Mouse (Mus musculus) testis, postnatal 10 days (tissue): ENCODE data around the gene Cd55.
A peak's percentile ranks its signal among the peaks of the same experiment; 100 is the strongest.
"Not testable (repeated sequence)": the region's sequence is repeated elsewhere in the genome, so short reads cannot be mapped to it uniquely, and the experiment has no call there.

Source experiments
- DNase-seq: peaks from one replicate; pipeline ENCODE4 v3.0.0; 2021; ENCODE audit warnings: low spot score

Gene Cd55

DNA sequence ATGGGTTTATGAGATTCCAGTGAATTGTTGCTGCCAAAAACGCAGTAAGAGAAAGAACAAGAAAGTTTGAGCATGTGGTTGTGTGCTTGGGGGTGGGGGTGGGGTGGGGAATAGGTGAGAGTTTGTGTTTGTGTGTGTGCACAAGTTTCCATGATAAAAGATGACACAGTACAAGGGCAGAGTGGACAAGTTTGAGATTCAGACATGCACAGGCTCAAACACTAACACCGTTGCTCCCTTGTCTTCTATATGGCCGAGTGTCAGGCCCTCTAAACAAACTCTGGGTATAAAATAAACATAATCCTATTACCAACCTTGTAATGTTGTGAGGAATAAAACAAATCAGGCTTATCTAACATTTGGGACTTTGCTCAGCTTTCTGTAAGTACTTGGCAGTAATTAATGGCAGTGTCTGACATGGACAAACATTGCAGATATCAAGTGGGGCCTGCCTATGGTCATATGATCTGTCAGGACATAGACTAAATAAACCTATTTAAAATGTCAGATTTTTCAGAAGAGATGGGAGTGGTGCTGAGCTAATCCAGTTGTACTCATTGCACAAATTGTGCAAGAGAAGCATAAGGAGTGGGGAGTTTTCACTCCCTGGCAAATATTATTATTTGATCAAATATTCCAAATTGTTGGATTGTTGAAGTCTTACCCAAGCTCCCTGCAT is 35.2 kb downstream of the Cd55 start:
- not testable (repeated sequence) for DNase-seq

DNA sequence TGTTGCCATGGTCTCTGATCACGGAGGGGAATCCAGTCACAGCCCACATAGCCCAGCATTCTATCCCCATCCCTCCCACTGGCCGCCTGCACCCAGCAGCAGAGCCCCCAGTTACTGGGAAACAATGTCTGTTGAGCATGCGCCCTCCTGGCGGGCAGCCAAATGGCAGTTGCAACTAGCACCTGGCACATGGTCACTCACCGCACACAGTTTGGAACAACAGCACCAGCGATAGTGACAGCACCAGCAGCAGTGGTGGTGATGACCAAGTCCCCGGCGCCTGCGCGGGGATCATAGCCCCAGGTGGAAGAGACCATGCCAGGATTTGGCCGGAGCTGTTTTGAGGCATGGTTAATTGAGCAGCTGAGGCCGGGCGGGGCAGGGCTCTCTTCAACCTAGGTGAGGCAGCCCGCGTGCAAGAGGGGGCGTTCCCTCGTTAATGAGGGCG is 39.9 kb downstream of the Cd55 start, which contains the start of gene Cd55b:
Gene Cd55b (minus strand): TSS at position 346 of the 448 bp plus-strand sequence.
- DNase-seq = peak; percentile 51

DNA sequence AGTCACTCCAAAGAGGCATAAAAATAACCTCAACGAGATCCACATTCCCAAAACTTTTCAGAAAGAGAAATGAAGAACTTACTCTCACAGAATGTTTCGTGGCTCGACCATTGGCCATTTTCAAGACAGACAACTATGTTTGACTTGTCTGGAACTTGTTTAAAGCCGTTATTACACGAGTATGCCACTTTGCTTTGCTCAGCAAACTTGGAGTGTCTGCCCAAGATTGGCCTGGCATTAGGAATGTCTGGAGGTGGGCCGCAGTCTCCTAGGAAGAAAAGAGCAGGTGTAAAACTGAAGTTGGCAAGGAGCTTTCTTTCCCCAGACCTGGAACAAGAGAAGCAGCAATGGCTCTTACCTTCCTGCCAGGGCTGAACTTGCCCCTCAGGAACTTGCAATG is 40.5 kb downstream of the Cd55 start:
- DNase-seq = not testable (repeated sequence)

DNA sequence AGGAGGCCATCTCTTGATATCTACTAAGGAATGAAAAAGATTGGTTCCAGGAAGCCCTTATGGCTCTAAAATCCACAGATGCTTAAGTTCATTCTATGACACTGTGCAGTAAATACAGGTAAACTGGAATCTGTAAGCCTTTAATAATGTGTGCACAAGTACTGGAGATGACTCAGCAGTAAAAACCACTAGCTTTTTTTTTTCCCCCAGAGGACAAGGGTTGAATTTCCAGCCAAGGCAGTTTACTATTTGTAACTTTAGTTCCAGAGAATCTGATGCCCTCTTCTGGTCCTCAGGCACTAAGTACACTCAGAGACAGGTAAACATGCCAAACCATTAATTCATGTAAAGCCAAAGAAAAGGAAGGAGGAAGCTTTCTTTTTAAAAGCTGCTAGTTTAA is 65.4 kb downstream of the Cd55 start:
- DNase-seq = not testable (repeated sequence)
